Mouse (Mus musculus) G1E (cell line): Measurements from ENCODE around the gene Tapbp. TPM values are rescaled to one million over a fixed set of nuclear protein-coding genes. Genes with fewer than 3 reads are reported as not detected.
A peak's percentile ranks its signal among the peaks of the same experiment; 100 is the strongest.

Experiments
- ATAC-seq: 2 replicates; pipeline ENCODE4 v1.8.0; 2016; ENCODE audit warnings: mild to moderate bottlenecking; ENCODE audit not compliant: insufficient number of reproducible peaks, poor library complexity, low FRiP score, severe bottlenecking; ENCODE audit errors: extremely low read depth
- DNase-seq: peaks from one replicate; pipeline ENCODE4 v3.0.0; 2012; ENCODE audit warnings: low spot score
- H3K27me3 ChIP-seq: 2 replicates; pipeline ENCODE4 v1.6.1; 2012; ENCODE audit warnings: mild to moderate bottlenecking, low read length, inconsistent platforms; ENCODE audit not compliant: insufficient read depth
- H3K36me3 ChIP-seq: replicated peaks from 2 replicates; pipeline ENCODE3; 2012; ENCODE audit warnings: mild to moderate bottlenecking, inconsistent platforms
- H3K4me1 ChIP-seq: 2 replicates; pipeline ENCODE4 v1.6.1; 2012; ENCODE audit warnings: low read depth, low read length, inconsistent platforms, mixed read lengths; ENCODE audit not compliant: insufficient read depth
- H3K4me3 ChIP-seq: 2 replicates; pipeline ENCODE4 v1.5.1; 2012; ENCODE audit warnings: low read depth, mild to moderate bottlenecking, inconsistent platforms, low read length, moderate library complexity, mixed read lengths
- H3K9me3 ChIP-seq: replicated peaks from 2 replicates; pipeline ENCODE4 v1.6.1; 2012; ENCODE audit warnings: inconsistent platforms
- CTCF ChIP-seq: IDR thresholded peaks from 2 replicates; pipeline ENCODE4 v1.5.1; 2012; ENCODE audit warnings: low read depth, low read length, inconsistent platforms, mixed read lengths
- GATA1 ChIP-seq: IDR thresholded peaks from 2 replicates; pipeline ENCODE4 v1.6.1; 2012; ENCODE audit warnings: borderline replicate concordance, low read length, inconsistent platforms, mixed read lengths
- GATA2 ChIP-seq: IDR thresholded peaks from 2 replicates; pipeline ENCODE4 v1.6.1; 2012; ENCODE audit warnings: low read depth, low read length, inconsistent platforms, borderline replicate concordance
- POLR2AphosphoS5 ChIP-seq: IDR thresholded peaks from 2 replicates; pipeline ENCODE4 v1.6.1; 2012; ENCODE audit warnings: low read depth, low read length, inconsistent platforms; ENCODE audit not compliant: insufficient replicate concordance
- TAL1 ChIP-seq: conservative IDR thresholded peaks from 2 replicates; pipeline ENCODE4 v1.6.1; 2012; ENCODE audit warnings: low read depth, low read length, inconsistent platforms, mixed read lengths
- polyA plus RNA-seq: library from polyadenylated mRNA; stranded (reverse); fragments of >175 nt; gene quantifications from 2 replicates; pipeline ENCODE4 v1.2.3, GENCODE M21; 2012
- total RNA-seq, 2 experiments: library from RNA; stranded (forward) in 1 of 2; stranded (reverse) in 1 of 2; fragments of 200-1000 nt in 1 of 2; fragments of >200 nt in 1 of 2; fragmentation: Nextera tagmentation in 1 of 2; gene quantifications; 2 replicates each; pipeline ENCODE4 v1.2.3; 2014 to 2017

Tapbp gene
- total and polyA plus RNA-seq, 3 experiments = 17.0 to 142 (median 43.0) TPM

DNA sequence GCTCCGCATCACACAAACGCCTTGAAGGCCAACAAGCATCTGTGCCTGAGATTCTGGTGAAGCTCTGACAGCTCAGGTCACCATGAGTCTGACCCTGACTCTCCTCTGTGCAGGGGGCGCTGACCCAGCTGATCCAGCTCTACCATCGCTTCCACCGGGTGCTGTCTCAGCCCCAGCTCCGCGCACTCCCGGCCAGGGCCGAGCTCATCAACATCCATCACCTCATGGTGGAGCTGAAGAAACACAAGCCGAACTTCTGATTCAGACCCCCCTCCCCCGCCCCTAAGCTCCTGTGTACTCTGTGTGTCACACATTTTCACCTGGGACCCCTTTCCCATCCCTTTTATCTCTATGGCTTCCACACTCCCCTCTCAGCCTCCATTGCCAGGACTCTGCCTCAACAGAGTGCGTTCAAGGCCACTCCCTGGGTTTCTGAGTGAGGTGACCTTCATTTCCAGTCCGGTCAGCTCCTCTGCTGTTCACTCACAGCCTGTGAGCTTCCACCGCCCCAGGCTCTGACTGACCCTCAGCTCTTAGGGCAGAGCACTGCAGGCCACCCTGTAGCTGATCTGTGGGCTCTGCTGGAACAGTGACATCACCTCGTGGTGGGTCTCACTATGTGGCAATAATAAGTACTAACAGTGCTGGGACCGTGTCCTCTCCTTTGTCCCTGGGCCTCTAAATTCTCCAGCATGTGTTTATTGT lies 50.3 kb downstream of the Tapbp start:
- peaks cover 7% of the 10 kb centered on the region for H3K4me1 ChIP-seq
- no peak overlapping the region for H3K4me3 ChIP-seq
- H3K9me3 ChIP-seq = peaks cover 8% of the 10 kb centered on the region
- H3K36me3 ChIP-seq = peaks cover 56% of the 10 kb centered on the region
- ATAC-seq (no peak), DNase-seq (no peak)
- H3K27me3 ChIP-seq = no peaks in the 10 kb centered on the region
- TF ChIP-seq POLR2AphosphoS5 = no peak
- TF ChIP-seq GATA1 = no peak
- TF ChIP-seq GATA2 = no peak
- no peak for TF ChIP-seq TAL1
- no peak for TF ChIP-seq CTCF

DNA sequence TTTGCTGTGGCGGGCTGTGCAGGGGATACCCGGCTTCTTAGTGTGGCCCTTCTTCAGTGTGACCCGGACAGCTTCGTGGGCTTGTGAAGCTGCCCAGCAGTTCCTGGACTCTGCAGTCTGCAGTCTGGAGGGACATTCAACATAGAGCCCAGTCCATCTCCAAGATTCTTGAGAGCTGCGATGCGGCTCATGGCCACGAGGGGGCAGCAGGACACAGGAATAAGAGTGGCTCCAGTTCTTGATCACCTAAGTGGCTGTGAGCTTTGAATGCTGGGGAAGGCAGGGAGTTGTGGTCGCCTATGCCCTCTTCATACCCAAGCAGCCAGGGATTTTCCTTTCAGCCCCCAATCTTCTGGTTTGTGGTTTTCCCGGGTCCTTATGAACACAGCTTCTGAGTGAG lies 52.8 kb downstream of the Tapbp start:
- DNase-seq = peak; percentile 29
- peaks cover 8% of the 10 kb centered on the region for H3K9me3 ChIP-seq
- peaks cover 8% of the 10 kb centered on the region for H3K4me1 ChIP-seq
- no peaks in the 10 kb centered on the region for H3K27me3 ChIP-seq
- ATAC-seq = peak; percentile 22; the same call in 1 of the 2 replicates
- H3K36me3 ChIP-seq = peaks cover 31% of the 10 kb centered on the region
- H3K4me3 ChIP-seq = no peak overlapping the region
- peak; percentile 86 for TF ChIP-seq CTCF
- TF ChIP-seq GATA1 = no peak

DNA sequence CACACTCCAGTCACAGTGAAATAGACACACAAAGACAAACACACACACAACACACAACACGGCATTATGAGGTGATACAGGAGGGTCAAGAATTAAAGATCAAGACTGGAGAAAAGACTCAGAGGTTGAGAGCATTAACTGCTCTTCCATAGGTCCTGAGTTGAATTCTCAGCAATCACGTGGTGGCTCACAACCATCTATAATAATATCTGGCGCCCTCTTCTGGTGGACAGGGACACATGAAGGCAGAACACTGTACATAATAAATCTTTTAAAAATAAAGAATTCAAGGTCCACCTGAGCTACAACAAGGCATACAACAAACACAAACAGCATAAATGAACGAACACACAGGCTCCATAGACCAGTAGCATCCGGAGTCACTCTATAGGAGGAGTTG lies 53.2 kb downstream of the Tapbp start:
- DNase-seq (no peak), ATAC-seq (no peak)
- Histone ChIP-seq H3K4me1 (peaks cover 11% of the 10 kb centered on the region), H3K9me3 (peaks cover 8% of the 10 kb centered on the region), H3K36me3 (peaks cover 27% of the 10 kb centered on the region), H3K4me3 (no peak overlapping the region), H3K27me3 (no peaks in the 10 kb centered on the region)
- TF ChIP-seq TAL1 = no peak
- no peak for TF ChIP-seq GATA1
- TF ChIP-seq GATA2 = no peak
- no peak for TF ChIP-seq POLR2AphosphoS5
- TF ChIP-seq CTCF = no peak

DNA sequence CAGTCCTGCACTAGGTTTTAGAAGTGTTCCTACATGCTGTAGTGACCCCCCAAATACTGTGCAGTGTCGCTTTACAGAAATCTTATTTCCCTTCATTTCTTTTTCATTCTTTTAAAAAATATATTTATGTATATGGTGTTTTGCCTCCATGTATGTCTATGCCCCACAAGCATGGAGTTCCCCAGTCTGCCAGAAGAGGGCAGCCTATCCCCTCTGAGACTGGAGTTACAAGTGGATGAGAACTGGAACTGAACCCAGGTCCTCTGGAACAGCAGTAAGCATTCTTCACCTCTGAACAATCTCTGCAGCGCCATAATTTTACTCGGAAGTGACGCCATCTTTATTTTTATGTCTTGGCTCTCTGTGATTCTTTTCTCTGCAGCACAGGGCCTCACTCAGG lies 53.7 kb downstream of the Tapbp start:
- Histone ChIP-seq H3K4me1 (peaks cover 11% of the 10 kb centered on the region), H3K36me3 (peaks cover 26% of the 10 kb centered on the region), H3K27me3 (no peaks in the 10 kb centered on the region), H3K9me3 (peaks cover 8% of the 10 kb centered on the region), H3K4me3 (no peak overlapping the region)
- TF ChIP-seq GATA2 (no peak), CTCF (no peak), POLR2AphosphoS5 (no peak), TAL1 (no peak), GATA1 (no peak)
- ATAC-seq (no peak), DNase-seq (no peak)

DNA sequence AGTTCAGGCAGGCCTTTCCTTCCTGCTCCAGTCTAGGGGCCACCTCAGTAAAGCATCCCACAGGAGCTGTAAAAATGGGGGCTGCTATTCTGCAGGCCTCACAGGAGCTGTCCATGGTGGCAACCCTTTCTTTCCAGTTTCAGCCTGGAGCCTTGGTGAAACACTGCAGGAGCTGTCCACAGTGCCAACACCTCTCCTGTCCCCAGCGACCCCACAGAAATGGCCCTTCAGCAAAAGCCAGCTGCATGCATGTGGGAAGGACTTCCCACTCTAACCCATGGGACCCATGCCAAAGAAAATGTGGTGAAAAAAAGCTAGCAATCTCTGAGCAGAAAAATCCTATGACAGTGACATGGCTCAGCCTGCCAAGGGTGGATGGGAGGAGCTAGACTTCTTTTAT lies 57.0 kb downstream of the Tapbp start:
- Histone ChIP-seq H3K4me3 (no peak overlapping the region), H3K9me3 (peaks cover 8% of the 10 kb centered on the region), H3K36me3 (peaks cover 15% of the 10 kb centered on the region), H3K4me1 (peaks cover 16% of the 10 kb centered on the region), H3K27me3 (peaks cover 2% of the 10 kb centered on the region)
- peak; percentile 32 for DNase-seq
- ATAC-seq = no peak
- TF ChIP-seq CTCF = no peak
- no peak for TF ChIP-seq GATA2
- TF ChIP-seq GATA1 = no peak
- no peak for TF ChIP-seq POLR2AphosphoS5
- no peak for TF ChIP-seq TAL1

DNA sequence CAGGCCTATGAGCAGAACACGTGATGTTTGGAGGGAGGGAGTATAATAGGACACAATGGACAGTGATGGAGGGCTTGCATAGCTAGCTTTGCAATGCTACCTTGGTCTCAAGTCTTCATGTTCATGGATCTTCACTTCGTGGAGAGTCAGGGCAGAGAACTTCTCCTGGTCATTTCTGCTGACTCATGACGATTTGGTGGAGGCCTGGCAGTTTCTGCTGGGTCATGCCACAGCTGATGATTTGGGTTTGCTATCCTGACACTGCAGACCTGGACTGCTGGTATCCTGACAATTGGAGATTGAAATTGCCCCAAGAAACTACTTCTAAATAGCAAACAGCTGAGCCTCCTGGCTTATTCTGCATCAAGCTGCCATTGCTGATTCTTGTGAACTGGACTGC lies 57.9 kb downstream of the Tapbp start:
- H3K27me3 ChIP-seq = peaks cover 6% of the 10 kb centered on the region
- TF ChIP-seq POLR2AphosphoS5 (no peak), CTCF (no peak), TAL1 (no peak), GATA1 (no peak), GATA2 (no peak)
- peaks cover 8% of the 10 kb centered on the region for H3K9me3 ChIP-seq
- H3K4me3 ChIP-seq = no peak overlapping the region
- no peak for DNase-seq
- H3K36me3 ChIP-seq = peaks cover 16% of the 10 kb centered on the region
- peaks cover 21% of the 10 kb centered on the region for H3K4me1 ChIP-seq
- no peak for ATAC-seq

DNA sequence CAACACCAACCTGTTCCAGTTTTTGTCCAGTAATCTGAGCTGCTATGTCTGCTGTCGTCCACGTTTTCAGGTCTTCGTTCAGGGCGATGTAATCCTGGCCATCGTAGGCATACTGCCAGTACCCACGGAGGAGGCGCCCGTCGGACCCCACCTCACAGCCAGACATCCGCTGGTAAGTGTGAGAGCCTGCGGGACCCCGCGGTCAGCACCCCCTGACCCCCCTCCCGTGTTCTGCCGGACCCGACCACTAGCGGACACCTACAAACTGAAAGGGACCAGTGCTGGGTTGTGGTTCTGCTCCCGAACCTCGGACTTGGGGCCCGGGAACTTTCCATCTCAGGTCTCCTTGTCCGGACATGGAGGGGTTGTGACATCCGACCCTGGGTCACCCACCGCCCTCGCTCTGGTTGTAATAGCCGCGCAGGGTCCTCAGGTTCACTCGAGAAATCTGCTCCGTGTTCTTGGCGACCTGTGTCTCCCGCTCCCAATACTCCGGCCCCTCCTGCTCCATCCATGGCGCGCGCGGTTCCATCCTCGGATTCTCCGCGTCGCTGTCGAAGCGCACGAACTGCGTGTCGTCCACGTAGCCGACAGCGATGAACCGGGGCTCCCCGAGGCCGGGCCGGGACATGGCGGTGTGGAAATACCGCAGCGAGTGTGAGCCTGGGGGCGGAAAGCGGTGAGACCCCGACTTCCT lies 62.3 kb downstream of the Tapbp start:
- no peak for TF ChIP-seq GATA2
- no peak for TF ChIP-seq CTCF
- TF ChIP-seq POLR2AphosphoS5 = no peak
- TF ChIP-seq GATA1 = no peak
- TF ChIP-seq TAL1 = no peak
- peak overlapping the region; percentile 77 for H3K4me3 ChIP-seq
- peaks cover 53% of the 10 kb centered on the region for H3K4me1 ChIP-seq
- H3K36me3 ChIP-seq = peaks cover 16% of the 10 kb centered on the region
- DNase-seq (no peak), ATAC-seq (no peak)
- H3K27me3 ChIP-seq = peaks cover 9% of the 10 kb centered on the region
- H3K9me3 ChIP-seq = no peaks in the 10 kb centered on the region
